ENCODE assay signal across 8 mouse cellular contexts in the genomic region with DNA sequence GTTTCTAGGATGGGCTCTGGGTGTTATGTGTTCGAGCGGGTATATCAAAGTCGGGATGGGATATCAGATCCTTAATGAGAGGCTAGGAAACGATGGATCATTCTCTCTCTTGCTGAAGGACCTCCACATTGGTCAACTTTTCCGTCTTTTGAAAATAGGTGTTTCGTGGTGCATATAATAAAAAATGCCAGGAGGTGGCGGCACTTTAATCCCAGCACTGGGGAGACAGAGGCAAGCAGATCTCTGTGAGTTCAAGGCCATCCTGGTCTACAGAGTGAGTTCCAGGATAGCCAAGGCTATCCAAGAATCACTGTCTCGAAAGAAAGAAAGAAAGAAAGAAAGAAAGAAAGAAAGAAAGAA. TPM values are rescaled to one million over a fixed set of nuclear protein-coding genes. Genes with fewer than 3 reads are reported as not detected.
DNase-seq lines count a peak whose midpoint lies in the region; ATAC-seq and TF ChIP-seq lines count a peak whose summit lies in the region.

No protein-coding gene starts in this region.

- DNase-seq in heart, postnatal 0 days (ENCODE audit: low spot score), result no peak
- no peak for DNase-seq in heart, postnatal 4 days
- DNase-seq in hindbrain, postnatal 0 days (ENCODE audit: low spot score), result no peak
- no peak for DNase-seq in midbrain, embryonic 14.5 days
- DNase-seq in left cerebral cortex, postnatal 25 days (ENCODE audit: low spot score in 2 of 2), result no peak
- no peak for DNase-seq in adrenal gland, postnatal 4 days (ENCODE audit: low spot score in 2 of 2)
- DNase-seq in urinary bladder, postnatal 25 days (ENCODE audit: low spot score), result no peak

- H3K4me3 ChIP-seq in heart, postnatal 0 days (ENCODE audit: low read depth, low read length), result peak overlapping the region; percentile 100; the same call in 1 of the 2 replicates
- H3K4me3 ChIP-seq in bone marrow, adult 2 months (replicated peaks; ENCODE audit: control insufficient read depth, low read depth, low read length), result peak overlapping the region; percentile 51
- 0 out of 2 replicates have a peak overlapping the region, but pooled peaks have one; percentile 96 for H3K4me3 ChIP-seq in hindbrain, postnatal 0 days (ENCODE audit: low read length)
- H3K4me3 ChIP-seq in midbrain, embryonic 14.5 days (replicated peaks; ENCODE audit: low read depth, low read length), result 0 out of 2 replicates have a peak overlapping the region, but pooled peaks have one; percentile 97

- H3K9ac ChIP-seq in heart, postnatal 0 days (replicated peaks; ENCODE audit: low read depth, low read length), result no peak overlapping the region
- no peak overlapping the region for H3K9ac ChIP-seq in hindbrain, postnatal 0 days (replicated peaks; ENCODE audit: low read length)
- no peak overlapping the region for H3K9ac ChIP-seq in midbrain, embryonic 14.5 days (replicated peaks; ENCODE audit: low read length)

- no peak for ATAC-seq in heart, postnatal 0 days (ENCODE audit: insufficient read depth, low read depth)
- no peak for ATAC-seq in hindbrain, postnatal 0 days
- peak; percentile 3; the same call in 1 of the 2 replicates for ATAC-seq in midbrain, embryonic 14.5 days (ENCODE audit: low FRiP score, low TSS enrichment)

- no peaks in the 10 kb centered on the region for H3K9me3 ChIP-seq in heart, postnatal 0 days (replicated peaks; ENCODE audit: control insufficient read depth, low read length)
- H3K9me3 ChIP-seq in hindbrain, postnatal 0 days (ENCODE audit: low read length), result no peaks in the 10 kb centered on the region
- no peaks in the 10 kb centered on the region for H3K9me3 ChIP-seq in midbrain, embryonic 14.5 days (ENCODE audit: control insufficient read depth, low read length)

- no peak for TF ChIP-seq EP300 in heart, postnatal 0 days (IDR thresholded peaks at IDR 0.05; ENCODE audit: low read depth)

- no peak overlapping the region for H3K27ac ChIP-seq in heart, postnatal 0 days (ENCODE audit: low read depth)
- peak overlapping the region; percentile 82 for H3K27ac ChIP-seq in bone marrow, adult 2 months (ENCODE audit: control insufficient read depth, insufficient read depth, low read depth, low read length, poor library complexity)
- no peak overlapping the region for H3K27ac ChIP-seq in hindbrain, postnatal 0 days
- no peak overlapping the region for H3K27ac ChIP-seq in midbrain, embryonic 14.5 days (replicated peaks; ENCODE audit: low read depth, low read length)

- no peaks in the 10 kb centered on the region for H3K27me3 ChIP-seq in heart, postnatal 0 days (ENCODE audit: control insufficient read depth, insufficient read depth, low read length)
- H3K27me3 ChIP-seq in hindbrain, postnatal 0 days (ENCODE audit: insufficient read depth, low read length), result no peaks in the 10 kb centered on the region
- H3K27me3 ChIP-seq in midbrain, embryonic 14.5 days (ENCODE audit: control insufficient read depth, insufficient read depth, low read length), result no peaks in the 10 kb centered on the region

- TF ChIP-seq CTCF in heart, postnatal 0 days (IDR thresholded peaks at IDR 0.05; ENCODE audit: low read depth), result peak; percentile 8; the same call in 1 of the 2 replicates
- TF ChIP-seq CTCF in bone marrow, adult 2 months (IDR thresholded peaks at IDR 0.05; ENCODE audit: control insufficient read depth, insufficient read depth, low read length), result no peak
- no peak for TF ChIP-seq CTCF in hindbrain, postnatal 0 days (IDR thresholded peaks at IDR 0.05; ENCODE audit: low read depth)

- H3K36me3 ChIP-seq in heart, postnatal 0 days (replicated peaks; ENCODE audit: control insufficient read depth, insufficient read depth, low read length), result peaks cover 16% of the 10 kb centered on the region
- H3K36me3 ChIP-seq in hindbrain, postnatal 0 days (ENCODE audit: insufficient read depth, low read length), result 0 out of 2 replicates have a peak, but pooled peaks cover 13% of the 10 kb centered on the region
- peaks cover 19% of the 10 kb centered on the region for H3K36me3 ChIP-seq in midbrain, embryonic 14.5 days (ENCODE audit: control insufficient read depth, insufficient read depth, low read length)

- 13% methylated on average over 8 of the region's 8 CpGs for WGBS in heart, postnatal 0 days
- 10% methylated on average over 8 of the region's 8 CpGs for whole genome bisulfite sequencing in bone marrow, adult 2 months
- WGBS in hindbrain, postnatal 0 days, result 12% methylated on average over 8 of the region's 8 CpGs
- 12% methylated on average over 8 of the region's 8 CpGs for WGBS in midbrain, embryonic 14.5 days

- intact Hi-C loops in left cerebral cortex, postnatal 25 days (cut with DNase I), result no loop called here

- no peak overlapping the region for H3K4me2 ChIP-seq in heart, postnatal 0 days (ENCODE audit: low read depth, low read length)
- no peak overlapping the region for H3K4me2 ChIP-seq in hindbrain, postnatal 0 days (ENCODE audit: low read depth, low read length)
- H3K4me2 ChIP-seq in midbrain, embryonic 14.5 days (ENCODE audit: low read length), result 0 out of 2 replicates have a peak overlapping the region, but pooled peaks have one; percentile 2

- TF ChIP-seq POLR2A in bone marrow, adult 2 months (IDR thresholded peaks at IDR 0.05; ENCODE audit: borderline replicate concordance, control insufficient read depth, low read depth, low read length), result no peak

- H3K4me1 ChIP-seq in heart, postnatal 0 days (ENCODE audit: control insufficient read depth, insufficient read depth), result peaks cover 4% of the 10 kb centered on the region
- H3K4me1 ChIP-seq in bone marrow, adult 2 months (ENCODE audit: control insufficient read depth, insufficient read depth, low read length), result peaks cover 5% of the 10 kb centered on the region; the same call in 1 of the 2 replicates
- H3K4me1 ChIP-seq in hindbrain, postnatal 0 days (ENCODE audit: insufficient read depth, low read length), result peaks cover 11% of the 10 kb centered on the region; the same call in 1 of the 2 replicates
- H3K4me1 ChIP-seq in midbrain, embryonic 14.5 days (ENCODE audit: control insufficient read depth, insufficient read depth, low read length), result peaks cover 14% of the 10 kb centered on the region

RNA-seq across cellular contexts. Expression of a gene that starts 0.8 kb away (rescaled TPM):
- 77.8 and 91.4 TPM in 2 replicates for total RNA-seq in heart, postnatal 0 days (2014; rRNA removed; ENCODE audit: low replicate concordance)
- 20.1 and 20.6 TPM in 2 replicates for polyA plus RNA-seq in heart, postnatal 0 days (2015; fragmentation: Nextera tagmentation; extraction: Ambion mirVana)
- 10 to 100 TPM; 58.6 to 60.1 TPM for total RNA-seq in heart, postnatal 4 days (2021)
- polyA plus RNA-seq in bone marrow, adult 2 months (2011; ENCODE audit: insufficient read depth, insufficient read length, low replicate concordance, missing spikeins), result 70.7 and 138 TPM in 2 replicates
- 132 TPM in 2 replicates for total RNA-seq in hindbrain, postnatal 0 days (2014; rRNA removed)
- 36.2 and 36.4 TPM in 2 replicates for polyA plus RNA-seq in hindbrain, postnatal 0 days (2015; fragmentation: Nextera tagmentation; extraction: Ambion mirVana)
- polyA plus RNA-seq in midbrain, embryonic 14.5 days (2014; fragmentation: Nextera tagmentation; extraction: Ambion mirVana), result 49.8 and 60.4 TPM in 2 replicates
- 10 to 100 TPM; 22.6 to 25.8 TPM for total RNA-seq in left cerebral cortex, postnatal 25 days (2021)
- 100 to 1,000 TPM; 112 to 116 TPM for total RNA-seq in adrenal gland, postnatal 4 days (2021)

RNA-seq across cellular contexts. Expression of a gene that starts 27.6 kb away (rescaled TPM):
- 1,589 and 2,020 TPM in 2 replicates for total RNA-seq in heart, postnatal 0 days (2014; rRNA removed; ENCODE audit: low replicate concordance)
- 3,128 and 3,343 TPM in 2 replicates for polyA plus RNA-seq in heart, postnatal 0 days (2015; fragmentation: Nextera tagmentation; extraction: Ambion mirVana)
- 1,000 to 10,000 TPM; 1,257 to 1,372 TPM for total RNA-seq in heart, postnatal 4 days (2021)
- 190 and 222 TPM in 2 replicates for polyA plus RNA-seq in bone marrow, adult 2 months (2011; ENCODE audit: insufficient read depth, insufficient read length, low replicate concordance, missing spikeins)
- total RNA-seq in hindbrain, postnatal 0 days (2014; rRNA removed), result 369 and 391 TPM in 2 replicates
- polyA plus RNA-seq in hindbrain, postnatal 0 days (2015; fragmentation: Nextera tagmentation; extraction: Ambion mirVana), result 897 and 981 TPM in 2 replicates
- polyA plus RNA-seq in midbrain, embryonic 14.5 days (2014; fragmentation: Nextera tagmentation; extraction: Ambion mirVana), result 532 and 742 TPM in 2 replicates
- 100 to 1,000 TPM; 482 to 488 TPM for total RNA-seq in left cerebral cortex, postnatal 25 days (2021)
- total RNA-seq in adrenal gland, postnatal 4 days (2021), result 100 to 1,000 TPM; 535 to 613 TPM

RNA-seq across cellular contexts. Expression of a gene that starts 34.9 kb away (rescaled TPM):
- total RNA-seq in heart, postnatal 0 days (2014; rRNA removed; ENCODE audit: low replicate concordance), result 35.1 and 35.3 TPM in 2 replicates
- polyA plus RNA-seq in heart, postnatal 0 days (2015; fragmentation: Nextera tagmentation; extraction: Ambion mirVana), result 75.6 and 78.0 TPM in 2 replicates
- 100 to 1,000 TPM; 137 to 140 TPM for total RNA-seq in heart, postnatal 4 days (2021)
- polyA plus RNA-seq in bone marrow, adult 2 months (2011; ENCODE audit: insufficient read depth, insufficient read length, low replicate concordance, missing spikeins), result 53.0 and 82.0 TPM in 2 replicates
- total RNA-seq in hindbrain, postnatal 0 days (2014; rRNA removed), result 48.2 and 50.4 TPM in 2 replicates
- polyA plus RNA-seq in hindbrain, postnatal 0 days (2015; fragmentation: Nextera tagmentation; extraction: Ambion mirVana), result 166 and 175 TPM in 2 replicates
- 166 and 208 TPM in 2 replicates for polyA plus RNA-seq in midbrain, embryonic 14.5 days (2014; fragmentation: Nextera tagmentation; extraction: Ambion mirVana)
- 100 to 1,000 TPM; 134 to 138 TPM for total RNA-seq in left cerebral cortex, postnatal 25 days (2021)
- total RNA-seq in adrenal gland, postnatal 4 days (2021), result 100 to 1,000 TPM; 142 to 147 TPM

RNA-seq across cellular contexts. Expression of a gene that starts 46.8 kb away (rescaled TPM):
- total RNA-seq in heart, postnatal 0 days (2014; rRNA removed; ENCODE audit: low replicate concordance), result 20.0 and 26.4 TPM in 2 replicates
- polyA plus RNA-seq in heart, postnatal 0 days (2015; fragmentation: Nextera tagmentation; extraction: Ambion mirVana), result 2.2 and 2.9 TPM in 2 replicates
- 10 to 100 TPM; 20.2 to 22.2 TPM for total RNA-seq in heart, postnatal 4 days (2021)
- polyA plus RNA-seq in bone marrow, adult 2 months (2011; ENCODE audit: insufficient read depth, insufficient read length, low replicate concordance, missing spikeins), result 1.4 and 1.7 TPM in 2 replicates
- total RNA-seq in hindbrain, postnatal 0 days (2014; rRNA removed), result 129 and 145 TPM in 2 replicates
- polyA plus RNA-seq in hindbrain, postnatal 0 days (2015; fragmentation: Nextera tagmentation; extraction: Ambion mirVana), result 11.6 and 14.2 TPM in 2 replicates
- 17.3 and 28.2 TPM in 2 replicates for polyA plus RNA-seq in midbrain, embryonic 14.5 days (2014; fragmentation: Nextera tagmentation; extraction: Ambion mirVana)
- total RNA-seq in left cerebral cortex, postnatal 25 days (2021), result 10 to 100 TPM; 17.7 to 22.2 TPM
- 10 to 100 TPM; 25.4 to 26.7 TPM for total RNA-seq in adrenal gland, postnatal 4 days (2021)
